Mouse (Mus musculus) limb, embryonic 11.5 days (tissue): ENCODE data around the gene Ttll5. TPM values are rescaled to one million over a fixed set of nuclear protein-coding genes. Genes with fewer than 3 reads are reported as not detected.
A peak's percentile ranks its signal among the peaks of the same experiment; 100 is the strongest.

Source experiments
- ATAC-seq: fragments of 200-750 bp; cut with Nextera tagmentation; 2 replicates; pipeline ENCODE4 v1.8.0; 2017; ENCODE audit warnings: low read depth; ENCODE audit not compliant: insufficient number of reproducible peaks, low FRiP score, low TSS enrichment
- DNase-seq: peaks from one replicate; pipeline ENCODE4 v3.0.0-alpha.2; 2015; ENCODE audit warnings: low spot score
- H3K27ac ChIP-seq: fragments of 300-500 bp; sonication (generic); replicated peaks from 2 replicates; pipeline ENCODE4 v1.5.1; 2014; ENCODE audit warnings: low read depth, mild to moderate bottlenecking, low read length
- H3K27me3 ChIP-seq: fragments of 300-500 bp; sonication (generic); 2 replicates; pipeline ENCODE4 v1.6.1; 2014; ENCODE audit warnings: mild to moderate bottlenecking, low read length, mixed read lengths; ENCODE audit not compliant: control insufficient read depth, insufficient read depth
- H3K36me3 ChIP-seq: fragments of 300-500 bp; sonication (generic); 2 replicates; pipeline ENCODE4 v1.6.1; 2014; ENCODE audit warnings: mild to moderate bottlenecking, low read length, moderate library complexity, mixed read lengths; ENCODE audit not compliant: control insufficient read depth, insufficient read depth
- H3K4me1 ChIP-seq: fragments of 300-500 bp; sonication (generic); 2 replicates; pipeline ENCODE4 v1.6.1; 2014; ENCODE audit warnings: low read length, mixed read lengths; ENCODE audit not compliant: control insufficient read depth, insufficient read depth
- H3K4me2 ChIP-seq: fragments of 300-500 bp; sonication (generic); 2 replicates; pipeline ENCODE4 v1.6.1; 2014; ENCODE audit warnings: low read depth, mild to moderate bottlenecking, moderate library complexity; ENCODE audit not compliant: severe bottlenecking
- H3K4me3 ChIP-seq: fragments of 300-500 bp; sonication (generic); 2 replicates; pipeline ENCODE4 v1.5.1; 2014; ENCODE audit warnings: low read depth, low read length
- H3K9ac ChIP-seq: fragments of 300-500 bp; sonication (generic); 2 replicates; pipeline ENCODE4 v1.6.1; 2014; ENCODE audit warnings: mild to moderate bottlenecking, low read length
- H3K9me3 ChIP-seq: fragments of 300-500 bp; sonication (generic); 2 replicates; pipeline ENCODE4 v1.6.1; 2016; ENCODE audit warnings: low read length; ENCODE audit not compliant: control insufficient read depth
- WGBS: fragments of 180-500 bp; shearing (Covaris S2); extraction: QIAGEN DNeasy Blood & Tissue Kit; methylation state at CpG from one replicate; pipeline ENCODE4 v1.1.7; 2014; 5-methylcytosine and 5-hydroxymethylcytosine counted together
- polyA plus RNA-seq: library from polyadenylated mRNA; unstranded; fragments of >200 nt; fragmentation: Nextera tagmentation; extraction: Ambion mirVana; gene quantifications from 2 replicates; pipeline ENCODE4 v1.2.1, GENCODE M21; 2014

The Ttll5 gene
- polyA plus RNA-seq, 1 experiment from 2014 or later = 22.4 TPM

DNA sequence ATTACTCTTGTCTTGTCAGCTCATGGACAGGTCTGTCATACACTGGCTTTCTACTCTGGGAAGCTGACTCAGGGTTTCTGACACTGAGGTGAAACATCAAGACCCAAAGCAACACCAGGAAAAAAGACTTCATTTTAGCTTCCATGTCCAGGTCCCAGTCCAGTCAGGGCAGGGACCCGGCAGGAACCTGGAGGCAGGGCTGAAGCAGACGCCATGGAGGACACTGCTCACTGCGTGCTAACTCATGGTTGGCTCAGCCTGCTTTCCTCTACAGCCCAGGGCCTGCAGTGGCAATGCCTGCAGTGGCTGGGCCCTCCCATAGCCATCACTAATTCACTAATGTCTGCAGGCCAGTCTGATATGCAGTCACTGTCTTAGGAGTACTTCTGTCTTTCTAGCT is 4.4 kb downstream of the Ttll5 start:
- no peak for DNase-seq

DNA sequence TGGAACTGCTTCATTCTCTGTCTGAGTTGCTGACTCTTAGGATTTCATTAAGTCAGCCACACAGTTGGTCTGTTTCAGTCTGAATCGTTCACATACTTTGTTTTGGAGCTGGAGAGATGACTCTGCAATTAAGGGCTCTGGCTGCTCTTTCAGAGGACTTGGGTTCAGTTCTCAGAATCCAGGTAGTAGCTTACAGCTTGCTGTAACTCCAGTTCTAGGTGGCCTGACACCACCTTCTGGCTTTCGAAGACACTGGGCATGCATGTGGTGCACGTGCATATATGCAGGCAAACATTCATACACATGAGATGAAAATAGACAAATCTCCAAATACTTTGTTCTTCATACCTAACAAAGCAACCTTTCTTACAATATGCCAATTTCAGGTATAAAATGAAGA is 5.4 kb downstream of the Ttll5 start:
- no peak for DNase-seq
- peaks cover 2% of the 10 kb centered on the region; the same call in 1 of the 2 replicates for H3K36me3 ChIP-seq
- no peak overlapping the region for H3K4me3 ChIP-seq
- no peak overlapping the region for H3K4me2 ChIP-seq
- no peak for ATAC-seq
- H3K27ac ChIP-seq = no peak overlapping the region
- H3K27me3 ChIP-seq = no peaks in the 10 kb centered on the region
- no peaks in the 10 kb centered on the region for H3K9me3 ChIP-seq
- H3K9ac ChIP-seq = no peak overlapping the region
- 87% methylated on average over 3 of the region's 3 CpGs for WGBS
- H3K4me1 ChIP-seq = no peaks in the 10 kb centered on the region

More for the DNA sequence above, 4.4 kb downstream of the Ttll5 start:
- Histone ChIP-seq H3K9ac (no peak overlapping the region), H3K4me3 (no peak overlapping the region), H3K36me3 (peaks cover 2% of the 10 kb centered on the region; the same call in 1 of the 2 replicates), H3K27ac (no peak overlapping the region), H3K4me1 (peaks cover under 1% of the 10 kb centered on the region), H3K27me3 (no peaks in the 10 kb centered on the region), H3K4me2 (no peak overlapping the region), H3K9me3 (no peaks in the 10 kb centered on the region)
- ATAC-seq = no peak
- WGBS = 93% methylated on average over 3 of the region's 3 CpGs

- no peak overlapping the region for H3K9ac ChIP-seq
- ATAC-seq = no peak
- no peaks in the 10 kb centered on the region for H3K4me1 ChIP-seq
- DNase-seq = no peak
- H3K4me3 ChIP-seq = no peak overlapping the region
- 88% methylated on average over 3 of the region's 3 CpGs for WGBS
- H3K36me3 ChIP-seq = peaks cover 2% of the 10 kb centered on the region; the same call in 1 of the 2 replicates
- no peaks in the 10 kb centered on the region for H3K27me3 ChIP-seq
- H3K9me3 ChIP-seq = no peaks in the 10 kb centered on the region
- no peak overlapping the region for H3K27ac ChIP-seq
- H3K4me2 ChIP-seq = no peak overlapping the region
Measured at GRCm38 (mm10) chr12:85830691-85831090, 6.2 kb downstream of the Ttll5 start.

DNA sequence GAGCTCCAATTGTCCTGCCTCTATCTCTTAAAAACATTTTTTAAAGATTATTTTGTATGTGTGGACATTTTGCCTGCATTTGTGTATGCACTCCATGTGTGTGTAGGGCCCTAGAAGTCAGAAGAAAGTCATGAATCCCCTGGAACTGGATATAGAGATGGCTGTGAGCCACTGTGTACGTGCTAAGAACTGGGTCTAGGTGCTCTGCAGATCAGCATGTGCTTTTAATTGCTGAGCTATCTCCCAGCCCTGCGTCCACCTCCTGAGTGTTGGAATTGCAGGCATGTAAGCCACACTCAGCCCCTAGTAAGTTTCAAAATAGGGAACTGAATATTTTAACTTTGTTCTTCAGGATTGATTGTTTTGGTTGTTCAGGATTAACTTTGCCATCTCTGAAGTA is 10.1 kb downstream of the Ttll5 start:
- no peak overlapping the region for H3K4me2 ChIP-seq
- H3K27me3 ChIP-seq = no peaks in the 10 kb centered on the region
- no peak overlapping the region for H3K27ac ChIP-seq
- ATAC-seq (no peak), DNase-seq (no peak)
- H3K9me3 ChIP-seq = no peaks in the 10 kb centered on the region
- no peak overlapping the region for H3K4me3 ChIP-seq
- WGBS = 86% methylated on average over 2 of the region's 2 CpGs
- H3K9ac ChIP-seq = no peak overlapping the region; the same call in 1 of the 2 replicates
- no peaks in the 10 kb centered on the region for H3K4me1 ChIP-seq
- peaks cover 2% of the 10 kb centered on the region; the same call in 1 of the 2 replicates for H3K36me3 ChIP-seq

GRCm38 (mm10) chr12:85837765-85838164 is 13.3 kb downstream of the Ttll5 start:
- no peaks in the 10 kb centered on the region for H3K27me3 ChIP-seq
- H3K9ac ChIP-seq = no peak overlapping the region
- no peaks in the 10 kb centered on the region for H3K4me1 ChIP-seq
- no peaks in the 10 kb centered on the region for H3K9me3 ChIP-seq
- ATAC-seq (no peak), DNase-seq (no peak)
- H3K4me2 ChIP-seq = no peak overlapping the region
- WGBS = 87% methylated on average over 2 of the region's 2 CpGs
- no peak overlapping the region for H3K4me3 ChIP-seq
- H3K36me3 ChIP-seq = no peaks in the 10 kb centered on the region
- no peak overlapping the region for H3K27ac ChIP-seq

GRCm38 (mm10) chr12:85839371-85840000 is 15.0 kb downstream of the Ttll5 start:
- H3K9me3 ChIP-seq = no peaks in the 10 kb centered on the region
- no peaks in the 10 kb centered on the region for H3K4me1 ChIP-seq
- no peak overlapping the region for H3K4me2 ChIP-seq
- H3K27me3 ChIP-seq = no peaks in the 10 kb centered on the region
- H3K27ac ChIP-seq = no peak overlapping the region
- no peak for DNase-seq
- no peak overlapping the region for H3K4me3 ChIP-seq
- ATAC-seq = no peak
- no peak overlapping the region for H3K9ac ChIP-seq
- H3K36me3 ChIP-seq = no peaks in the 10 kb centered on the region
- 93% methylated on average over 12 of the region's 12 CpGs for WGBS

- no peaks in the 10 kb centered on the region for H3K4me1 ChIP-seq
- H3K4me3 ChIP-seq = no peak overlapping the region
- DNase-seq = peak; percentile 36
- WGBS = 82% methylated on average over 7 of the region's 7 CpGs
- H3K27me3 ChIP-seq = no peaks in the 10 kb centered on the region
- no peaks in the 10 kb centered on the region for H3K36me3 ChIP-seq
- no peak overlapping the region for H3K4me2 ChIP-seq
- H3K9ac ChIP-seq = no peak overlapping the region
- no peak overlapping the region for H3K27ac ChIP-seq
- H3K9me3 ChIP-seq = no peaks in the 10 kb centered on the region
- no peak for ATAC-seq
Measured at GRCm38 (mm10) chr12:85848164-85848958, 23.9 kb downstream of the Ttll5 start.

DNA sequence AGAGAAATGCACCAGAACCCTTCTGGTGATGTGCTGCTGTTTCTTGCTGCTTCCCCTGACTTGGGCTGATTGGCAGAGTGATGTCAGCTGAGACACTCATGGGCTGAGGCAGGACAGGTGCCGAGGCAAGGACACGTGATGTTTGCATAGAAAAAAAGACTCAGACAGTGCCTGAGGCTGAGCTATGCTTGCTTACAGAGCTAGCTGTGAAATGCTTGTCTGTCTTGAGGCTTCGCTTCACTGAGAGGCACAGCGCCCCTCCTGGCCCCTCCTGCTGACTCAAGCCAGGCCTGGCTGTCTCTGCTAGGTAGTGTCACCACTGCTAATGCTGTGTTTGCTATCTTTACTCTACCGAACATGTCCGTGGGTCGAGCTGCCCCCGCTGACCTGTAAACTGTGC is 26.2 kb downstream of the Ttll5 start:
- 91% methylated on average over 8 of the region's 8 CpGs for WGBS
- no peak overlapping the region for H3K9ac ChIP-seq
- H3K4me1 ChIP-seq = no peaks in the 10 kb centered on the region
- H3K9me3 ChIP-seq = no peaks in the 10 kb centered on the region
- no peaks in the 10 kb centered on the region for H3K36me3 ChIP-seq
- ATAC-seq = no peak
- no peaks in the 10 kb centered on the region for H3K27me3 ChIP-seq
- no peak overlapping the region for H3K27ac ChIP-seq
- no peak overlapping the region for H3K4me2 ChIP-seq
- no peak overlapping the region for H3K4me3 ChIP-seq
- DNase-seq = no peak
